Mouse (Mus musculus) stomach, postnatal 0 days (tissue): ENCODE measurements around the gene Oog4.
"Not testable (repeated sequence)": the region's sequence is repeated elsewhere in the genome, so short reads cannot be mapped to it uniquely, and the experiment has no call there.

Source experiments
- CTCF ChIP-seq: IDR thresholded peaks from 2 replicates; pipeline ENCODE4 v1.5.1; 2016; ENCODE audit warnings: antibody characterized with exemption, low read depth, mild to moderate bottlenecking, moderate library complexity
- EP300 ChIP-seq: optimal IDR thresholded peaks from 2 replicates; pipeline ENCODE3; 2016; ENCODE audit warnings: antibody characterized with exemption

DNA sequence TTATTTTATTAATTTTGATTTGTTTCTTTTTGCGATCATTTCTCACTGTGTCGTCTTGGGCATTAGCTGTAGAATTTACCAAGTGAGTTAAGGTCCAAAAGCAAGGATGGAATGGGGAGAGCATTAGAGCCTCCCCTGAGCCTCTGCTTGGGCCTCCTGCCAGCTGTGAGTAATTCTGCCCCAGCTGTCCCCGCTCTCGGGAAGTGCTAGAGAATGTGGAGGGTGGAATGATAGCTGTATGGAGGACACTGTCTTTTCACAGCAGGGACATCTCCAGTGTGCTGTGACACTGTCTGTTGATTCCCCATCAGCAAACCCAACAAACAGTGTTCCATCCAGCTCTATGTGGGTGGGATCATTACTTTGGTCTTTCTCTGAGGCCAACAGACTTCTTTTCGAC is 23.4 kb downstream of the Oog4 start:
- TF ChIP-seq CTCF, EP300: not testable (repeated sequence)
